Mouse (Mus musculus) kidney, postnatal 36 days (tissue): ENCODE measurements around the gene Sycp2.
A peak's percentile ranks its signal among the peaks of the same experiment; 100 is the strongest.

Experiments used
- DNase-seq, 2 experiments: peaks; one replicate each; pipeline ENCODE4 v3.0.0; 2021 to 2022; ENCODE audit warnings: mixed read lengths in 2 of 2

Gene Sycp2

GRCm38 (mm10) chr2:178407053-178407815 is at the start of gene Sycp2:
Sycp2 (minus strand) TSS chr2:178407685.
- DNase-seq = no peak

GRCm38 (mm10) chr2:178454664-178455516 is 47.4 kb upstream of the Sycp2 start:
- DNase-seq = peak; percentile 15 to 16

GRCm38 (mm10) chr2:178450961-178451360 is 43.5 kb upstream of the Sycp2 start:
- DNase-seq = no peak

- no peak for DNase-seq
Observed at GRCm38 (mm10) chr2:178450236-178450635, 42.8 kb upstream of the Sycp2 start.

GRCm38 (mm10) chr2:178449386-178449785 is 41.9 kb upstream of the Sycp2 start:
- DNase-seq = no peak

GRCm38 (mm10) chr2:178437311-178437710 is 29.8 kb upstream of the Sycp2 start:
- no peak for DNase-seq

GRCm38 (mm10) chr2:178433903-178434302 is 26.4 kb upstream of the Sycp2 start:
- DNase-seq = no peak

GRCm38 (mm10) chr2:178433495-178433894 is 26.0 kb upstream of the Sycp2 start:
- no peak for DNase-seq

- DNase-seq = no peak
Observed at GRCm38 (mm10) chr2:178430231-178430630, 22.7 kb upstream of the Sycp2 start, which contains the start of gene Cdh26. Cdh26 (plus strand) TSS chr2:178430531.

- peak in 1 of 2 experiments; percentile 17 for DNase-seq
Observed at GRCm38 (mm10) chr2:178429426-178429825, 21.9 kb upstream of the Sycp2 start.

- no peak for DNase-seq
Observed at GRCm38 (mm10) chr2:178428676-178429075, 21.2 kb upstream of the Sycp2 start.

GRCm38 (mm10) chr2:178428183-178428582 is 20.7 kb upstream of the Sycp2 start:
- DNase-seq = no peak

- no peak for DNase-seq
Observed at GRCm38 (mm10) chr2:178427181-178427580, 19.7 kb upstream of the Sycp2 start.

- peak in 1 of 2 experiments; percentile 37 for DNase-seq
Observed at GRCm38 (mm10) chr2:178426229-178426628, 18.7 kb upstream of the Sycp2 start.

- no peak for DNase-seq
Observed at GRCm38 (mm10) chr2:178423223-178423622, 15.7 kb upstream of the Sycp2 start.

GRCm38 (mm10) chr2:178422186-178422585 is 14.7 kb upstream of the Sycp2 start:
- DNase-seq = no peak

GRCm38 (mm10) chr2:178421603-178422002 is 14.1 kb upstream of the Sycp2 start:
- no peak for DNase-seq

- DNase-seq = no peak
Observed at GRCm38 (mm10) chr2:178420576-178420975, 13.1 kb upstream of the Sycp2 start.

- no peak for DNase-seq
Observed at GRCm38 (mm10) chr2:178416970-178417369, 9.5 kb upstream of the Sycp2 start.

GRCm38 (mm10) chr2:178416427-178416826 is 8.9 kb upstream of the Sycp2 start:
- no peak for DNase-seq

GRCm38 (mm10) chr2:178415150-178415448 is 7.6 kb upstream of the Sycp2 start:
- DNase-seq = no peak

- DNase-seq = peak; percentile 57 to 73
Observed at GRCm38 (mm10) chr2:178414261-178415149, 7.0 kb upstream of the Sycp2 start, which contains the start of the genes Ppp1r3d and Fam217b. Ppp1r3d (minus strand) TSS chr2:178414472. Fam217b (plus strand) TSS chr2:178414524.
